9 mouse cellular contexts compared by ENCODE assay signal in the genomic region with DNA sequence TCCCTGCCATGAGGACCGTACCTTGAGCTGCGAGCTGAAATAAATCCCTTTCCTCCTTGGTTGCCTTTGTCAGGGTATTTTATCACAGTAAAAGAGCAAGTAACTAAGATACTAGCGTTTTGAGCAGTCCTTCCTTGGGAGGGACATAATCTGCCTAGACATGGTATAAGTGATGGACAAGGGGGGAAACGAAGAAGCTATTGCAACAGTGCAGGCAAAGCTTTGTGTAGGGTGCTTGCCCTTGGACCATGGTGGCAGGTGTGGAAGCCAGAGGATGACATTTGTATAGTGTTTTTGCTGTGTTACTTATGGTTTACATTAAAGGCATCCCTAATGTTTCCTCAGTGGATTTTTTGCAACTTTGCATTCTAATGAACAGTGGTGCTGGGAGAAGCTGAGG. TPM values are rescaled to one million over a fixed set of nuclear protein-coding genes. Genes with fewer than 3 reads are reported as not detected.
DNase-seq lines count a peak whose midpoint lies in the region; ATAC-seq and TF ChIP-seq lines count a peak whose summit lies in the region.
"Had no signal": no experiment of that assay in that cellular context is flagged by ENCODE, and none has a peak within 500 bp of the region (broad histone marks: within the 10 kb centered on the region; RNA-seq: fewer than 3 reads in every experiment).

No protein-coding gene starts in this region.

- H3K4me3 ChIP-seq in erythroblast, embryonic 14.5 days (replicated peaks): peak overlapping the region; percentile 64
- peak overlapping the region; percentile 74; the same call in 1 of the 2 replicates for H3K4me3 ChIP-seq in neural tube, embryonic 11.5 days (ENCODE audit: low read depth, low read length)
- peak overlapping the region; percentile 64 for H3K4me3 ChIP-seq in liver, embryonic 13.5 days (replicated peaks)
- H3K4me3 ChIP-seq in stomach, postnatal 0 days (ENCODE audit: low read depth, low read length): peak overlapping the region; percentile 69

- peak overlapping the region; percentile 83 for H3K4me2 ChIP-seq in neural tube, embryonic 11.5 days (ENCODE audit: low read depth)
- peak overlapping the region; percentile 77 for H3K4me2 ChIP-seq in liver, embryonic 13.5 days
- H3K4me2 ChIP-seq in stomach, postnatal 0 days (replicated peaks; ENCODE audit: low read depth): peak overlapping the region; percentile 95

- TF ChIP-seq EP300 in stomach, postnatal 0 days (optimal IDR thresholded peaks at IDR 0.05): no peak

- H3K9ac ChIP-seq in neural tube, embryonic 11.5 days (ENCODE audit: low read length): peak overlapping the region; percentile 67
- peak overlapping the region; percentile 58; the same call in 1 of the 2 replicates for H3K9ac ChIP-seq in liver, embryonic 13.5 days
- H3K9ac ChIP-seq in stomach, postnatal 0 days (ENCODE audit: low read length): peak overlapping the region; percentile 65

- H3K27ac ChIP-seq in neural tube, embryonic 11.5 days (ENCODE audit: low read depth, low read length): no peak overlapping the region
- no peak overlapping the region for H3K27ac ChIP-seq in liver, embryonic 13.5 days
- no peak overlapping the region for H3K27ac ChIP-seq in stomach, postnatal 0 days (replicated peaks)

- TF ChIP-seq CTCF in stomach, postnatal 0 days (IDR thresholded peaks at IDR 0.05; ENCODE audit: low read depth): no peak

- H3K4me1 ChIP-seq in erythroblast, embryonic 14.5 days (ENCODE audit: control insufficient read depth): peaks cover 6% of the 10 kb centered on the region
- H3K4me1 ChIP-seq in neural tube, embryonic 11.5 days (ENCODE audit: control insufficient read depth, insufficient read depth, low read length): 0 out of 2 replicates have a peak, but pooled peaks cover 5% of the 10 kb centered on the region
- peaks cover 10% of the 10 kb centered on the region; the same call in 1 of the 2 replicates for H3K4me1 ChIP-seq in liver, embryonic 13.5 days (replicated peaks)
- H3K4me1 ChIP-seq in stomach, postnatal 0 days (replicated peaks; ENCODE audit: control insufficient read depth, insufficient read depth): peaks cover 2% of the 10 kb centered on the region; the same call in 1 of the 2 replicates

- no peak for ATAC-seq in erythroblast, adult 5-6 weeks (replicated peaks; ENCODE audit: low FRiP score, poor library complexity, severe bottlenecking)
- 0 out of 2 replicates have a peak, but pooled peaks have one; percentile 4 for ATAC-seq in neural tube, embryonic 11.5 days (ENCODE audit: insufficient read depth, low FRiP score, low TSS enrichment)
- ATAC-seq in liver, embryonic 13.5 days (ENCODE audit: low read depth): no peak
- ATAC-seq in stomach, postnatal 0 days (ENCODE audit: low FRiP score, low TSS enrichment): no peak

- DNase-seq in neural tube, embryonic 11.5 days (ENCODE audit: low spot score): no peak
- DNase-seq in neural tube, embryonic 10.5 days (ENCODE audit: extremely low spot score, low spot score): no peak
- DNase-seq in liver, embryonic 13.5 days: no peak
- DNase-seq in stomach, postnatal 0 days (ENCODE audit: low spot score): no peak
- DNase-seq in right cerebral cortex, postnatal 14 days: no peak
- no peak for DNase-seq in urinary bladder, postnatal 10 days (ENCODE audit: low spot score)

- H3K36me3 ChIP-seq in erythroblast, embryonic 14.5 days (ENCODE audit: control insufficient read depth): no peaks in the 10 kb centered on the region
- H3K36me3 ChIP-seq in neural tube, embryonic 11.5 days (ENCODE audit: control insufficient read depth, insufficient read depth, low read length): no peaks in the 10 kb centered on the region
- no peaks in the 10 kb centered on the region for H3K36me3 ChIP-seq in liver, embryonic 13.5 days
- H3K36me3 ChIP-seq in stomach, postnatal 0 days (ENCODE audit: control insufficient read depth, insufficient read depth, low read length): no peaks in the 10 kb centered on the region

- WGBS in neural tube, embryonic 11.5 days: 86% methylated on average over 4 of the region's 4 CpGs
- 57% methylated on average over 4 of the region's 4 CpGs for WGBS in liver, embryonic 13.5 days (ENCODE audit: insufficient replicate concordance)
- 81% methylated on average over 4 of the region's 4 CpGs for WGBS in stomach, postnatal 0 days

- H3K27me3 ChIP-seq in erythroblast, embryonic 14.5 days (ENCODE audit: control insufficient read depth): peaks cover 38% of the 10 kb centered on the region
- 0 out of 2 replicates have a peak, but pooled peaks cover 4% of the 10 kb centered on the region for H3K27me3 ChIP-seq in neural tube, embryonic 11.5 days (ENCODE audit: control insufficient read depth, insufficient read depth, low read length)
- H3K27me3 ChIP-seq in liver, embryonic 13.5 days: peaks cover 43% of the 10 kb centered on the region
- no peaks in the 10 kb centered on the region for H3K27me3 ChIP-seq in stomach, postnatal 0 days (ENCODE audit: control insufficient read depth, insufficient read depth, low read length)

- no peaks in the 10 kb centered on the region for H3K9me3 ChIP-seq in erythroblast, embryonic 14.5 days (ENCODE audit: control insufficient read depth, low read length)
- no peaks in the 10 kb centered on the region for H3K9me3 ChIP-seq in neural tube, embryonic 11.5 days (ENCODE audit: control insufficient read depth, low read length)
- H3K9me3 ChIP-seq in liver, embryonic 13.5 days (replicated peaks): no peaks in the 10 kb centered on the region
- no peaks in the 10 kb centered on the region for H3K9me3 ChIP-seq in stomach, postnatal 0 days (ENCODE audit: control insufficient read depth, low read length)

RNA-seq across cellular contexts. Expression of a gene that starts 0.5 kb away (rescaled TPM):
- polyA plus RNA-seq in erythroblast, embryonic 14.5 days (2012): not detected in 2 replicates
- total RNA-seq in erythroblast, adult 5-6 weeks (2015; ENCODE audit: low replicate concordance): not detected in 2 replicates
- not detected in 2 replicates for total RNA-seq in erythroblast, adult 5-6 weeks (2017; ENCODE audit: low replicate concordance)
- polyA plus RNA-seq in neural tube, embryonic 11.5 days (2014; fragmentation: Nextera tagmentation; extraction: Ambion mirVana): 1.3 and 1.5 TPM in 2 replicates
- 0.03 and 0.06 TPM in 2 replicates for polyA plus RNA-seq in liver, embryonic 13.5 days (2015; fragmentation: Nextera tagmentation; extraction: Ambion mirVana)
- polyA plus RNA-seq in stomach, postnatal 0 days (2015; fragmentation: Nextera tagmentation; extraction: Ambion mirVana): 0.11 and 0.13 TPM in 2 replicates
- polyA plus RNA-seq: lung, adult 2 months had no signal

RNA-seq across cellular contexts. Expression of a gene that starts 30.4 kb away (rescaled TPM):
- polyA plus RNA-seq in erythroblast, embryonic 14.5 days (2012): 0.18 and 0.51 TPM in 2 replicates
- 21.9 and 26.1 TPM in 2 replicates for total RNA-seq in erythroblast, adult 5-6 weeks (2015; ENCODE audit: low replicate concordance)
- total RNA-seq in erythroblast, adult 5-6 weeks (2017; ENCODE audit: low replicate concordance): 19.1 and 27.2 TPM in 2 replicates
- 36.9 and 47.7 TPM in 2 replicates for polyA plus RNA-seq in neural tube, embryonic 11.5 days (2014; fragmentation: Nextera tagmentation; extraction: Ambion mirVana)
- 14.9 and 18.8 TPM in 2 replicates for polyA plus RNA-seq in liver, embryonic 13.5 days (2015; fragmentation: Nextera tagmentation; extraction: Ambion mirVana)
- polyA plus RNA-seq in stomach, postnatal 0 days (2015; fragmentation: Nextera tagmentation; extraction: Ambion mirVana): 13.4 and 13.6 TPM in 2 replicates

RNA-seq across cellular contexts. Expression of a gene that starts 44.0 kb away (rescaled TPM):
- polyA plus RNA-seq in erythroblast, embryonic 14.5 days (2012): 0.04 and 0.10 TPM in 2 replicates
- 14.6 and 25.0 TPM in 2 replicates for total RNA-seq in erythroblast, adult 5-6 weeks (2015; ENCODE audit: low replicate concordance)
- 6.0 and 8.3 TPM in 2 replicates for total RNA-seq in erythroblast, adult 5-6 weeks (2017; ENCODE audit: low replicate concordance)
- polyA plus RNA-seq in neural tube, embryonic 11.5 days (2014; fragmentation: Nextera tagmentation; extraction: Ambion mirVana): 14.7 and 16.1 TPM in 2 replicates
- 18.1 and 19.6 TPM in 2 replicates for polyA plus RNA-seq in liver, embryonic 13.5 days (2015; fragmentation: Nextera tagmentation; extraction: Ambion mirVana)
- 454 and 488 TPM in 2 replicates for polyA plus RNA-seq in stomach, postnatal 0 days (2015; fragmentation: Nextera tagmentation; extraction: Ambion mirVana)

RNA-seq across cellular contexts. Expression of a gene that starts 51.9 kb away (rescaled TPM):
- polyA plus RNA-seq in erythroblast, embryonic 14.5 days (2012): 0.13 and 0.32 TPM in 2 replicates
- 2.9 and 3.1 TPM in 2 replicates for total RNA-seq in erythroblast, adult 5-6 weeks (2015; ENCODE audit: low replicate concordance)
- 3.3 and 4.2 TPM in 2 replicates for total RNA-seq in erythroblast, adult 5-6 weeks (2017; ENCODE audit: low replicate concordance)
- 7.8 and 7.9 TPM in 2 replicates for polyA plus RNA-seq in neural tube, embryonic 11.5 days (2014; fragmentation: Nextera tagmentation; extraction: Ambion mirVana)
- polyA plus RNA-seq in liver, embryonic 13.5 days (2015; fragmentation: Nextera tagmentation; extraction: Ambion mirVana): 7.7 and 8.0 TPM in 2 replicates
- 13.4 and 13.7 TPM in 2 replicates for polyA plus RNA-seq in stomach, postnatal 0 days (2015; fragmentation: Nextera tagmentation; extraction: Ambion mirVana)

Comparison
In these comparisons a context has a peak if more than half of its experiments do, and no peak if none do; other contexts are left out.
1. RNA of a gene that starts 44.0 kb away (polyA plus RNA-seq): 454 to 488 TPM in stomach, postnatal 0 days; 18.1 to 19.6 TPM in liver, embryonic 13.5 days, 14.7 to 16.1 TPM in neural tube, embryonic 11.5 days and 0.04 to 0.10 TPM in erythroblast, embryonic 14.5 days; every median in the first group is over 10 times any median in the second.
2. Peak in every context shown above with its lines, with median percentiles within 50 percentile points of each other: H3K4me3 ChIP-seq, H3K4me2 ChIP-seq and H3K9ac ChIP-seq.